Mouse (Mus musculus) bone marrow, adult 2 months (tissue): ENCODE results near the gene Derl2. TPM values are rescaled to one million over a fixed set of nuclear protein-coding genes. Genes with fewer than 3 reads are reported as not detected.

Source experiments
- H3K27ac ChIP-seq: fragments of 200-500 bp; 2 replicates; pipeline ENCODE4 v1.5.1; 2012; ENCODE audit warnings: low read depth, mild to moderate bottlenecking, control low read depth, inconsistent platforms, low read length; ENCODE audit not compliant: control insufficient read depth, poor library complexity, insufficient read depth
- H3K4me1 ChIP-seq: fragments of 200-500 bp; 2 replicates; pipeline ENCODE4 v1.6.1; 2011; ENCODE audit warnings: low read length; ENCODE audit not compliant: control insufficient read depth, insufficient read depth
- H3K4me3 ChIP-seq: fragments of 200-500 bp; replicated peaks from 2 replicates; pipeline ENCODE3; 2011; ENCODE audit warnings: mild to moderate bottlenecking, low read depth, low read length, control low read depth; ENCODE audit not compliant: control insufficient read depth
- CTCF ChIP-seq: fragments of 200-500 bp; IDR thresholded peaks from 2 replicates; pipeline ENCODE4 v1.5.1; 2011; ENCODE audit warnings: low read length, control low read depth; ENCODE audit not compliant: control insufficient read depth, insufficient read depth
- POLR2A ChIP-seq: fragments of 200-500 bp; IDR thresholded peaks from 2 replicates; pipeline ENCODE4 v1.6.1; 2011; ENCODE audit warnings: low read depth, mild to moderate bottlenecking, control low read depth, low read length, borderline replicate concordance; ENCODE audit not compliant: control insufficient read depth
- WGBS: fragments of 180-500 bp; shearing (Covaris S2); methylation state at CpG from one replicate; pipeline ENCODE4 v1.1.7; 2018; 5-methylcytosine and 5-hydroxymethylcytosine counted together
- polyA plus RNA-seq: library from polyadenylated mRNA; stranded (reverse); fragments of >200 nt; gene quantifications from 2 replicates; pipeline ENCODE4 v1.2.4, GENCODE M21; 2011; ENCODE audit warnings: low replicate concordance; ENCODE audit not compliant: missing spikeins, insufficient read depth, insufficient read length

The Derl2 gene
- polyA plus RNA-seq, 1 experiment: 37.9 TPM

GRCm38 (mm10) chr11:70972586-70972985 is 47.1 kb downstream of the Derl2 start:
- TF ChIP-seq CTCF: no peak
- TF ChIP-seq POLR2A: no peak
- H3K4me1 ChIP-seq: peaks cover 3% of the 10 kb centered on the region; the same call in 1 of the 2 replicates
- H3K27ac ChIP-seq: no peak overlapping the region
- 80% methylated on average over 1 of the region's 1 CpGs for WGBS
- H3K4me3 ChIP-seq: no peak overlapping the region

GRCm38 (mm10) chr11:70970560-70971540 is 48.8 kb downstream of the Derl2 start:
- TF ChIP-seq CTCF: no peak
- no peak for TF ChIP-seq POLR2A
- WGBS: 8% methylated on average over 24 of the region's 24 CpGs
- Histone ChIP-seq H3K4me1 (peaks cover 3% of the 10 kb centered on the region; the same call in 1 of the 2 replicates), H3K4me3 (peak overlapping the region; percentile 88), H3K27ac (peak overlapping the region; percentile 90)

- peak within 1 kb of the TSS; percentile 92 for H3K4me3 ChIP-seq
- H3K4me1 ChIP-seq: peaks cover 3% of the 10 kb centered on the region; the same call in 1 of the 2 replicates
- TF ChIP-seq CTCF (no peak), POLR2A (peak; percentile 93)
- WGBS: under 1% methylated on average over 43 of the region's 43 CpGs
- peak within 1 kb of the TSS; percentile 90 for H3K27ac ChIP-seq
Observed at GRCm38 (mm10) chr11:70969821-70970559, 49.7 kb downstream of the Derl2 start, which contains the start of the genes Nup88 and Rpain. Gene Nup88, minus strand, starts transcription at chr11:70969973. Gene Rpain, plus strand, starts transcription at chr11:70970213.

GRCm38 (mm10) chr11:70969271-70969794 is 50.3 kb downstream of the Derl2 start:
- H3K27ac ChIP-seq: peak overlapping the region; percentile 79
- WGBS: under 1% methylated on average over 25 of the region's 25 CpGs
- no peak for TF ChIP-seq CTCF
- no peak for TF ChIP-seq POLR2A
- H3K4me3 ChIP-seq: peak overlapping the region; percentile 92
- peaks cover 3% of the 10 kb centered on the region; the same call in 1 of the 2 replicates for H3K4me1 ChIP-seq

- WGBS: 90% methylated on average over 4 of the region's 4 CpGs
- Histone ChIP-seq H3K27ac (no peak overlapping the region), H3K4me1 (peaks cover 3% of the 10 kb centered on the region; the same call in 1 of the 2 replicates), H3K4me3 (no peak overlapping the region)
- TF ChIP-seq CTCF: no peak
- TF ChIP-seq POLR2A: no peak
Observed at GRCm38 (mm10) chr11:70964222-70964907, 55.3 kb downstream of the Derl2 start.

- WGBS: 68% methylated on average over 5 of the region's 5 CpGs
- no peak overlapping the region for H3K27ac ChIP-seq
- no peak overlapping the region for H3K4me3 ChIP-seq
- H3K4me1 ChIP-seq: no peaks in the 10 kb centered on the region; the same call in 1 of the 2 replicates
- TF ChIP-seq POLR2A: no peak
- TF ChIP-seq CTCF: no peak
Observed at GRCm38 (mm10) chr11:70960786-70961554, 58.7 kb downstream of the Derl2 start.

Other genes with a start within 250 kb of the Derl2 start
- 1.9 TPM in 1 of 2 replicates, not detected in the other for gene Scimp, start 207.3 kb downstream of the Derl2 start, polyA plus RNA-seq
- gene Rabep1, start 175.1 kb downstream of the Derl2 start, polyA plus RNA-seq: 12.6 and 28.8 TPM in 2 replicates
- gene Nup88, start 49.9 kb downstream of the Derl2 start, polyA plus RNA-seq: 40.0 and 63.1 TPM in 2 replicates
- 51.8 and 149 TPM in 2 replicates for gene Rpain, start 49.6 kb downstream of the Derl2 start, polyA plus RNA-seq
- 70.2 and 84.8 TPM in 2 replicates for gene C1qbp, start 36.8 kb downstream of the Derl2 start, polyA plus RNA-seq
- 4.8 and 11.3 TPM in 2 replicates for gene Dhx33, start 15.4 kb downstream of the Derl2 start, polyA plus RNA-seq
- gene Mis12, start 230 bp downstream of the Derl2 start, polyA plus RNA-seq: 22.1 and 29.4 TPM in 2 replicates
- not detected in 2 replicates for gene 6330403K07Rik, start 13.7 kb upstream of the Derl2 start, polyA plus RNA-seq
- 0.41 and 1.1 TPM in 2 replicates for gene Nlrp1a, start 124.9 kb upstream of the Derl2 start, polyA plus RNA-seq
- 2.6 TPM in 1 of 2 replicates, not detected in the other for gene Nlrp1b, start 210.9 kb upstream of the Derl2 start, polyA plus RNA-seq